Mouse (Mus musculus) heart, embryonic 10.5 days (tissue): ENCODE measurements around the gene Snrnp40. TPM values are rescaled to one million over a fixed set of nuclear protein-coding genes. Genes with fewer than 3 reads are reported as not detected.
A peak's percentile ranks its signal among the peaks of the same experiment; 100 is the strongest.

Source experiments
- DNase-seq: peaks from one replicate; pipeline ENCODE4 v3.0.0-alpha.2; 2017; ENCODE audit warnings: low spot score
- H3K27ac ChIP-seq: fragments of 300-500 bp; sonication (generic); 2 replicates; pipeline ENCODE4 v1.5.1; 2016; ENCODE audit warnings: mild to moderate bottlenecking
- H3K27me3 ChIP-seq: fragments of 300-500 bp; sonication (generic); 2 replicates; pipeline ENCODE4 v1.6.1; 2016; ENCODE audit warnings: mild to moderate bottlenecking; ENCODE audit not compliant: poor library complexity, insufficient read depth, severe bottlenecking
- H3K36me3 ChIP-seq: fragments of 300-500 bp; sonication (generic); 2 replicates; pipeline ENCODE4 v1.6.1; 2016; ENCODE audit warnings: mild to moderate bottlenecking, moderate library complexity
- H3K4me1 ChIP-seq: fragments of 300-500 bp; sonication (generic); 2 replicates; pipeline ENCODE4 v1.6.1; 2016; ENCODE audit warnings: mild to moderate bottlenecking
- H3K4me3 ChIP-seq: fragments of 300-500 bp; sonication (generic); 2 replicates; pipeline ENCODE4 v1.5.1; 2016; ENCODE audit warnings: mild to moderate bottlenecking, moderate library complexity
- H3K9me3 ChIP-seq: fragments of 300-500 bp; sonication (generic); 2 replicates; pipeline ENCODE4 v1.6.1; 2016; ENCODE audit warnings: mild to moderate bottlenecking, moderate library complexity
- WGBS: fragments of 180-500 bp; shearing (Covaris S2); methylation state at CpG from one replicate; pipeline ENCODE4 v1.1.7; 2016; 5-methylcytosine and 5-hydroxymethylcytosine counted together
- polyA plus RNA-seq: library from polyadenylated mRNA; unstranded; fragments of >200 nt; fragmentation: Nextera tagmentation; extraction: Ambion mirVana; gene quantifications from 2 replicates; pipeline ENCODE4 v1.2.1, GENCODE M21; 2016

The Snrnp40 gene
- polyA plus RNA-seq, result 114 and 151 TPM in 2 replicates

GRCm38 (mm10) chr4:130359486-130360237, at the start of gene Snrnp40, which contains the start of gene Zcchc17:
Gene Snrnp40 (plus strand): TSS chr4:130360132.
Gene Zcchc17 (minus strand): TSS chr4:130359943.
- H3K36me3 ChIP-seq, result peaks cover 34% of the 10 kb centered on the region
- H3K27me3 ChIP-seq, result no peaks in the 10 kb centered on the region
- H3K4me1 ChIP-seq, result peaks cover 17% of the 10 kb centered on the region
- H3K27ac ChIP-seq, result peak within 1 kb of the TSS; percentile 97
- H3K4me3 ChIP-seq, result peak within 1 kb of the TSS; percentile 96
- WGBS, result under 1% methylated on average over 49 of the region's 49 CpGs
- DNase-seq, result peak; percentile 100
- no peaks in the 10 kb centered on the region for H3K9me3 ChIP-seq

- no peaks in the 10 kb centered on the region for H3K9me3 ChIP-seq
- H3K4me1 ChIP-seq, result peaks cover 55% of the 10 kb centered on the region
- H3K27ac ChIP-seq, result no peak overlapping the region
- H3K36me3 ChIP-seq, result peaks cover 44% of the 10 kb centered on the region
- 68% methylated on average over 3 of the region's 3 CpGs for WGBS
- DNase-seq, result no peak
- H3K27me3 ChIP-seq, result peaks cover 30% of the 10 kb centered on the region
- H3K4me3 ChIP-seq, result no peak overlapping the region
Measured at GRCm38 (mm10) chr4:130312526-130312925, 47.4 kb upstream of the Snrnp40 start.

GRCm38 (mm10) chr4:130313552-130313951, 46.4 kb upstream of the Snrnp40 start:
- H3K27me3 ChIP-seq, result peaks cover 22% of the 10 kb centered on the region
- H3K4me3 ChIP-seq, result no peak overlapping the region
- H3K27ac ChIP-seq, result no peak overlapping the region
- WGBS, result 85% methylated on average over 4 of the region's 4 CpGs
- H3K9me3 ChIP-seq, result no peaks in the 10 kb centered on the region
- DNase-seq, result no peak
- H3K36me3 ChIP-seq, result peaks cover 44% of the 10 kb centered on the region
- peaks cover 54% of the 10 kb centered on the region for H3K4me1 ChIP-seq

GRCm38 (mm10) chr4:130315771-130316527, 44.0 kb upstream of the Snrnp40 start:
- H3K9me3 ChIP-seq, result no peaks in the 10 kb centered on the region
- H3K27ac ChIP-seq, result peak overlapping the region; percentile 72
- no peaks in the 10 kb centered on the region for H3K27me3 ChIP-seq
- peaks cover 39% of the 10 kb centered on the region for H3K4me1 ChIP-seq
- 75% methylated on average over 13 of the region's 13 CpGs for WGBS
- no peak for DNase-seq
- H3K4me3 ChIP-seq, result no peak overlapping the region
- H3K36me3 ChIP-seq, result peaks cover 62% of the 10 kb centered on the region

GRCm38 (mm10) chr4:130316691-130317090, 43.2 kb upstream of the Snrnp40 start:
- H3K4me1 ChIP-seq, result peaks cover 42% of the 10 kb centered on the region
- DNase-seq, result no peak
- WGBS, result 67% methylated on average over 10 of the region's 10 CpGs
- H3K4me3 ChIP-seq, result no peak overlapping the region
- no peaks in the 10 kb centered on the region for H3K9me3 ChIP-seq
- H3K36me3 ChIP-seq, result peaks cover 67% of the 10 kb centered on the region
- H3K27ac ChIP-seq, result peak overlapping the region; percentile 72; the same call in 1 of the 2 replicates
- no peaks in the 10 kb centered on the region for H3K27me3 ChIP-seq

- Histone ChIP-seq H3K4me1 (peaks cover 39% of the 10 kb centered on the region), H3K4me3 (no peak overlapping the region), H3K9me3 (no peaks in the 10 kb centered on the region), H3K27ac (peak overlapping the region; percentile 24; the same call in 1 of the 2 replicates), H3K36me3 (peaks cover 70% of the 10 kb centered on the region), H3K27me3 (no peaks in the 10 kb centered on the region)
- DNase-seq, result no peak
- 63% methylated on average over 3 of the region's 3 CpGs for WGBS
Measured at GRCm38 (mm10) chr4:130318122-130318521, 41.8 kb upstream of the Snrnp40 start.

- H3K4me1 ChIP-seq, result peaks cover 49% of the 10 kb centered on the region
- 81% methylated on average over 7 of the region's 7 CpGs for WGBS
- peaks cover 67% of the 10 kb centered on the region for H3K36me3 ChIP-seq
- H3K4me3 ChIP-seq, result no peak overlapping the region
- no peak for DNase-seq
- no peak overlapping the region for H3K27ac ChIP-seq
- no peaks in the 10 kb centered on the region for H3K9me3 ChIP-seq
- H3K27me3 ChIP-seq, result no peaks in the 10 kb centered on the region
Measured at GRCm38 (mm10) chr4:130319564-130319963, 40.4 kb upstream of the Snrnp40 start.

GRCm38 (mm10) chr4:130321640-130322039, 38.3 kb upstream of the Snrnp40 start:
- no peak for DNase-seq
- Histone ChIP-seq H3K9me3 (no peaks in the 10 kb centered on the region), H3K27ac (no peak overlapping the region), H3K27me3 (no peaks in the 10 kb centered on the region), H3K36me3 (peaks cover 66% of the 10 kb centered on the region), H3K4me1 (peaks cover 37% of the 10 kb centered on the region), H3K4me3 (no peak overlapping the region)
- 83% methylated on average over 7 of the region's 7 CpGs for WGBS

GRCm38 (mm10) chr4:130322567-130322966, 37.4 kb upstream of the Snrnp40 start:
- DNase-seq, result no peak
- Histone ChIP-seq H3K9me3 (no peaks in the 10 kb centered on the region), H3K4me3 (no peak overlapping the region), H3K27ac (no peak overlapping the region), H3K36me3 (peaks cover 70% of the 10 kb centered on the region), H3K27me3 (no peaks in the 10 kb centered on the region), H3K4me1 (peaks cover 33% of the 10 kb centered on the region)
- 85% methylated on average over 7 of the region's 7 CpGs for WGBS

GRCm38 (mm10) chr4:130323165-130323564, 36.8 kb upstream of the Snrnp40 start:
- peaks cover 76% of the 10 kb centered on the region for H3K36me3 ChIP-seq
- H3K27me3 ChIP-seq, result no peaks in the 10 kb centered on the region
- no peaks in the 10 kb centered on the region for H3K9me3 ChIP-seq
- 41% methylated on average over 1 of the region's 1 CpGs for WGBS
- H3K27ac ChIP-seq, result peak overlapping the region; percentile 4; the same call in 1 of the 2 replicates
- peaks cover 28% of the 10 kb centered on the region for H3K4me1 ChIP-seq
- H3K4me3 ChIP-seq, result no peak overlapping the region
- no peak for DNase-seq

- DNase-seq, result no peak
- H3K36me3 ChIP-seq, result peaks cover 80% of the 10 kb centered on the region
- no peaks in the 10 kb centered on the region for H3K9me3 ChIP-seq
- no peaks in the 10 kb centered on the region for H3K27me3 ChIP-seq
- WGBS, result 62% methylated on average over 5 of the region's 5 CpGs
- peak overlapping the region; percentile 4; the same call in 1 of the 2 replicates for H3K27ac ChIP-seq
- H3K4me1 ChIP-seq, result peaks cover 24% of the 10 kb centered on the region
- no peak overlapping the region for H3K4me3 ChIP-seq
Measured at GRCm38 (mm10) chr4:130323607-130324006, 36.3 kb upstream of the Snrnp40 start.

GRCm38 (mm10) chr4:130325446-130325845, 34.5 kb upstream of the Snrnp40 start:
- peaks cover 78% of the 10 kb centered on the region for H3K36me3 ChIP-seq

GRCm38 (mm10) chr4:130327366-130327765, 32.6 kb upstream of the Snrnp40 start:
- peaks cover 12% of the 10 kb centered on the region; the same call in 1 of the 2 replicates for H3K4me1 ChIP-seq
- H3K36me3 ChIP-seq, result peaks cover 67% of the 10 kb centered on the region
- WGBS, result 90% methylated on average over 9 of the region's 9 CpGs
- H3K4me3 ChIP-seq, result no peak overlapping the region
- no peak for DNase-seq
- H3K9me3 ChIP-seq, result no peaks in the 10 kb centered on the region
- H3K27ac ChIP-seq, result no peak overlapping the region
- H3K27me3 ChIP-seq, result no peaks in the 10 kb centered on the region

More at GRCm38 (mm10) chr4:130325446-130325845, 34.5 kb upstream of the Snrnp40 start:
- no peaks in the 10 kb centered on the region for H3K9me3 ChIP-seq
- 91% methylated on average over 2 of the region's 2 CpGs for WGBS
- H3K4me3 ChIP-seq, result no peak overlapping the region
- no peak for DNase-seq
- peaks cover 19% of the 10 kb centered on the region for H3K4me1 ChIP-seq
- H3K27me3 ChIP-seq, result no peaks in the 10 kb centered on the region
- no peak overlapping the region for H3K27ac ChIP-seq
